Mouse (Mus musculus): Measurements from ENCODE around the gene 1810046K07Rik. TPM values are rescaled to one million over a fixed set of nuclear protein-coding genes. Genes with fewer than 3 reads are reported as not detected.

The 1810046K07Rik gene
- total RNA-seq (2014; rRNA removed) = 3.2 and 4.0 TPM in 2 replicates
- polyA plus RNA-seq (2012; rRNA removed) = 11.3 and 22.4 TPM in 2 replicates

- DNase-seq (ENCODE audit: extremely low read depth, low read depth, low spot score) = no peak
- 83% methylated on average over 3 of the region's 3 CpGs for WGBS
- no peaks in the 10 kb centered on the region for H3K79me2 ChIP-seq (ENCODE audit: control insufficient read depth, insufficient read depth, low read length)
- TF ChIP-seq CTCF (IDR thresholded peaks at IDR 0.05; ENCODE audit: low read depth, low read length) = no peak
- no peak for TF ChIP-seq POLR2A (IDR thresholded peaks at IDR 0.05; ENCODE audit: extremely low read depth, insufficient read depth, low read length)
- no peaks in the 10 kb centered on the region for H3K27me3 ChIP-seq (ENCODE audit: control insufficient read depth, insufficient read depth, low read length)
- H3K27ac ChIP-seq (replicated peaks; ENCODE audit: insufficient read depth, low read depth, low read length) = no peak within 1 kb of the TSS
- H3K36me3 ChIP-seq (ENCODE audit: control insufficient read depth, insufficient read depth, low read length) = no peaks in the 10 kb centered on the region
- H3K4me1 ChIP-seq (ENCODE audit: control insufficient read depth, insufficient read depth, low read length) = no peaks in the 10 kb centered on the region
- H3K4me3 ChIP-seq (ENCODE audit: insufficient read depth, low read depth, low read length) = no peak within 1 kb of the TSS
- no peak within 1 kb of the TSS for H3K9ac ChIP-seq (ENCODE audit: low read depth, low read length)
These were observed at the start of gene 1810046K07Rik for GRCm38 (mm10) chr9:51328731-51329130. 1810046K07Rik (minus strand) TSS chr9:51328917.

GRCm38 (mm10) chr9:51369560-51369959, 40.8 kb upstream of the 1810046K07Rik start:
- 72% methylated on average over 3 of the region's 3 CpGs for WGBS

GRCm38 (mm10) chr9:51367124-51367523, 38.4 kb upstream of the 1810046K07Rik start:
- H3K27ac ChIP-seq (replicated peaks; ENCODE audit: insufficient read depth, low read depth, low read length) = no peak overlapping the region
- WGBS = 78% methylated on average over 3 of the region's 3 CpGs
- no peaks in the 10 kb centered on the region for H3K79me2 ChIP-seq (ENCODE audit: control insufficient read depth, insufficient read depth, low read length)
- H3K27me3 ChIP-seq (ENCODE audit: control insufficient read depth, insufficient read depth, low read length) = no peaks in the 10 kb centered on the region
- no peak for DNase-seq (ENCODE audit: extremely low read depth, low read depth, low spot score)
- H3K36me3 ChIP-seq (ENCODE audit: control insufficient read depth, insufficient read depth, low read length) = no peaks in the 10 kb centered on the region
- no peak overlapping the region for H3K4me3 ChIP-seq (ENCODE audit: insufficient read depth, low read depth, low read length)
- no peak overlapping the region for H3K9ac ChIP-seq (ENCODE audit: low read depth, low read length)
- no peaks in the 10 kb centered on the region for H3K4me1 ChIP-seq (ENCODE audit: control insufficient read depth, insufficient read depth, low read length)
- TF ChIP-seq POLR2A (IDR thresholded peaks at IDR 0.05; ENCODE audit: extremely low read depth, insufficient read depth, low read length) (no peak), CTCF (IDR thresholded peaks at IDR 0.05; ENCODE audit: low read depth, low read length) (no peak)

More at GRCm38 (mm10) chr9:51369560-51369959, 40.8 kb upstream of the 1810046K07Rik start:
- H3K9ac ChIP-seq (ENCODE audit: low read depth, low read length) = no peak overlapping the region
- H3K27me3 ChIP-seq (ENCODE audit: control insufficient read depth, insufficient read depth, low read length) = no peaks in the 10 kb centered on the region
- H3K4me3 ChIP-seq (ENCODE audit: insufficient read depth, low read depth, low read length) = no peak overlapping the region
- TF ChIP-seq POLR2A (IDR thresholded peaks at IDR 0.05; ENCODE audit: extremely low read depth, insufficient read depth, low read length) = no peak
- TF ChIP-seq CTCF (IDR thresholded peaks at IDR 0.05; ENCODE audit: low read depth, low read length) = no peak
- H3K79me2 ChIP-seq (ENCODE audit: control insufficient read depth, insufficient read depth, low read length) = no peaks in the 10 kb centered on the region
- DNase-seq (ENCODE audit: extremely low read depth, low read depth, low spot score) = no peak
- H3K4me1 ChIP-seq (ENCODE audit: control insufficient read depth, insufficient read depth, low read length) = no peaks in the 10 kb centered on the region
- H3K36me3 ChIP-seq (ENCODE audit: control insufficient read depth, insufficient read depth, low read length) = no peaks in the 10 kb centered on the region
- no peak overlapping the region for H3K27ac ChIP-seq (replicated peaks; ENCODE audit: insufficient read depth, low read depth, low read length)

GRCm38 (mm10) chr9:51364059-51364458, 35.3 kb upstream of the 1810046K07Rik start:
- no peak overlapping the region for H3K27ac ChIP-seq (replicated peaks; ENCODE audit: insufficient read depth, low read depth, low read length)
- no peak overlapping the region for H3K9ac ChIP-seq (ENCODE audit: low read depth, low read length)
- 90% methylated on average over 4 of the region's 4 CpGs for WGBS
- H3K4me3 ChIP-seq (ENCODE audit: insufficient read depth, low read depth, low read length) = no peak overlapping the region
- H3K27me3 ChIP-seq (ENCODE audit: control insufficient read depth, insufficient read depth, low read length) = no peaks in the 10 kb centered on the region
- no peak for DNase-seq (ENCODE audit: extremely low read depth, low read depth, low spot score)
- no peaks in the 10 kb centered on the region for H3K4me1 ChIP-seq (ENCODE audit: control insufficient read depth, insufficient read depth, low read length)
- H3K36me3 ChIP-seq (ENCODE audit: control insufficient read depth, insufficient read depth, low read length) = no peaks in the 10 kb centered on the region
- H3K79me2 ChIP-seq (ENCODE audit: control insufficient read depth, insufficient read depth, low read length) = no peaks in the 10 kb centered on the region
- TF ChIP-seq POLR2A (IDR thresholded peaks at IDR 0.05; ENCODE audit: extremely low read depth, insufficient read depth, low read length) = no peak
- TF ChIP-seq CTCF (IDR thresholded peaks at IDR 0.05; ENCODE audit: low read depth, low read length) = no peak

- no peak overlapping the region for H3K27ac ChIP-seq (replicated peaks; ENCODE audit: insufficient read depth, low read depth, low read length)
- TF ChIP-seq POLR2A (IDR thresholded peaks at IDR 0.05; ENCODE audit: extremely low read depth, insufficient read depth, low read length) (no peak), CTCF (IDR thresholded peaks at IDR 0.05; ENCODE audit: low read depth, low read length) (no peak)
- H3K79me2 ChIP-seq (ENCODE audit: control insufficient read depth, insufficient read depth, low read length) = no peaks in the 10 kb centered on the region
- no peaks in the 10 kb centered on the region for H3K4me1 ChIP-seq (ENCODE audit: control insufficient read depth, insufficient read depth, low read length)
- no peak overlapping the region for H3K4me3 ChIP-seq (ENCODE audit: insufficient read depth, low read depth, low read length)
- no peak overlapping the region for H3K9ac ChIP-seq (ENCODE audit: low read depth, low read length)
- no peak for DNase-seq (ENCODE audit: extremely low read depth, low read depth, low spot score)
- H3K36me3 ChIP-seq (ENCODE audit: control insufficient read depth, insufficient read depth, low read length) = no peaks in the 10 kb centered on the region
- WGBS = 88% methylated on average over 3 of the region's 3 CpGs
- no peaks in the 10 kb centered on the region for H3K27me3 ChIP-seq (ENCODE audit: control insufficient read depth, insufficient read depth, low read length)
These were observed 24.8 kb upstream of the 1810046K07Rik start for GRCm38 (mm10) chr9:51353511-51353910.

GRCm38 (mm10) chr9:51352896-51353295, 24.2 kb upstream of the 1810046K07Rik start:
- H3K4me1 ChIP-seq (ENCODE audit: control insufficient read depth, insufficient read depth, low read length) = no peaks in the 10 kb centered on the region
- no peak for TF ChIP-seq POLR2A (IDR thresholded peaks at IDR 0.05; ENCODE audit: extremely low read depth, insufficient read depth, low read length)
- TF ChIP-seq CTCF (IDR thresholded peaks at IDR 0.05; ENCODE audit: low read depth, low read length) = no peak
- no peaks in the 10 kb centered on the region for H3K27me3 ChIP-seq (ENCODE audit: control insufficient read depth, insufficient read depth, low read length)
- 86% methylated on average over 3 of the region's 3 CpGs for WGBS
- no peaks in the 10 kb centered on the region for H3K79me2 ChIP-seq (ENCODE audit: control insufficient read depth, insufficient read depth, low read length)
- no peak overlapping the region for H3K27ac ChIP-seq (replicated peaks; ENCODE audit: insufficient read depth, low read depth, low read length)
- H3K36me3 ChIP-seq (ENCODE audit: control insufficient read depth, insufficient read depth, low read length) = no peaks in the 10 kb centered on the region
- H3K9ac ChIP-seq (ENCODE audit: low read depth, low read length) = no peak overlapping the region
- DNase-seq (ENCODE audit: extremely low read depth, low read depth, low spot score) = no peak
- H3K4me3 ChIP-seq (ENCODE audit: insufficient read depth, low read depth, low read length) = no peak overlapping the region
